Mouse (Mus musculus) heart, adult 2 months (tissue): ENCODE measurements around the gene Efcab12.

Source experiments
- CTCF ChIP-seq: fragments of 200-600 bp; IDR thresholded peaks from 2 replicates; pipeline ENCODE4 v1.8.1; 2022; ENCODE audit warnings: antibody characterized with exemption, mild to moderate bottlenecking, moderate library complexity
- EP300 ChIP-seq: fragments of 200-500 bp; IDR thresholded peaks from 2 replicates; pipeline ENCODE4 v1.6.1; 2011; ENCODE audit warnings: low read depth, low read length, control low read depth; ENCODE audit not compliant: insufficient read depth
- POLR2A ChIP-seq: fragments of 200-500 bp; IDR thresholded peaks from 2 replicates; pipeline ENCODE4 v1.6.1; 2011; ENCODE audit warnings: mild to moderate bottlenecking, low read depth, low read length, control low read depth; ENCODE audit not compliant: insufficient read depth

DNA sequence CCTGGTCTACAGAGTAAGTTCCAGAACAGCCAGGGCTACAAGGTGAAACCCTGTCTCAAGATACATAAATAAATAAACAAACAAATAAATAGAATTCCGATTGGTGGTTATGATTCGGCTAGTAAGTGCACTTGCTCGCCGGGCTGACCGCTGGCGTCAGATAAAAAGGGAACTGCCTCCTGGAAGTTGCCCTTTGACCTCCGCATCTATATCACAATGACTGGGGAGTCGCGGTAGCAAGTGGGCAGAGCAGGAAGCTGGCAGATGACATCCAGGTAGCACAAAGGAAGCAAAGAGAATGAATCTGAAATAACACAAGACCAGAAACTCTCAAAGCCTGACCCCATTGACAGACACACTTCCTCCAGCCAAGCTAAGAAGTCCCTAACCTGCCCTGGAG lies 70.9 kb downstream of the Efcab12 start:
- TF ChIP-seq CTCF = no peak
- TF ChIP-seq POLR2A = no peak
- TF ChIP-seq EP300 = no peak
